Mouse (Mus musculus) c-Kit-positive CD71-negative TER-119-negative erythroid progenitor cells, embryonic 14.5 days (primary cell): ENCODE measurements around the gene Iqcn.

ENCODE experiments used
- DNase-seq: peaks from one replicate; pipeline ENCODE4 v3.0.0-alpha.2; 2013; ENCODE audit warnings: low read depth

The Iqcn gene

GRCm38 (mm10) chr8:70755661-70756475, 52.6 kb downstream of the Iqcn start:
- DNase-seq = no peak

GRCm38 (mm10) chr8:70756476-70757040, 53.3 kb downstream of the Iqcn start:
- DNase-seq = no peak

GRCm38 (mm10) chr8:70757523-70758307, 54.5 kb downstream of the Iqcn start:
- DNase-seq = no peak

GRCm38 (mm10) chr8:70758308-70758615, 55.0 kb downstream of the Iqcn start:
- no peak for DNase-seq

GRCm38 (mm10) chr8:70758616-70759561, 55.6 kb downstream of the Iqcn start:
- DNase-seq = no peak

GRCm38 (mm10) chr8:70760350-70760749, 57.1 kb downstream of the Iqcn start:
- DNase-seq = no peak

GRCm38 (mm10) chr8:70760775-70761406, 57.6 kb downstream of the Iqcn start, which contains the start of gene Mpv17l2:
Mpv17l2 (minus strand) TSS chr8:70760946.
- DNase-seq = peak; percentile 96

GRCm38 (mm10) chr8:70762118-70762517, 58.9 kb downstream of the Iqcn start:
- no peak for DNase-seq

- no peak for DNase-seq
Measured at GRCm38 (mm10) chr8:70763354-70763753, 60.1 kb downstream of the Iqcn start.

- DNase-seq = no peak
Measured at GRCm38 (mm10) chr8:70764026-70764425, 60.8 kb downstream of the Iqcn start.

GRCm38 (mm10) chr8:70764676-70765075, 61.4 kb downstream of the Iqcn start:
- no peak for DNase-seq

GRCm38 (mm10) chr8:70765329-70765728, 62.1 kb downstream of the Iqcn start:
- no peak for DNase-seq

GRCm38 (mm10) chr8:70765838-70766570, 62.7 kb downstream of the Iqcn start:
- no peak for DNase-seq

- no peak for DNase-seq
Measured at GRCm38 (mm10) chr8:70766571-70767440, 63.5 kb downstream of the Iqcn start.
